Mouse (Mus musculus) layer of hippocampus, adult 11-12 months (tissue): ENCODE results near the gene Gm3187.
"Not testable (repeated sequence)": the region's sequence is repeated elsewhere in the genome, so short reads cannot be mapped to it uniquely, and the experiment has no call there.

ENCODE experiments used
- DNase-seq: peaks from one replicate; pipeline ENCODE4 v3.0.0; 2022; ENCODE audit warnings: low spot score

Gm3187 gene

GRCm38 (mm10) chr14:5483907-5484306, at the start of gene Gm3187:
TSS of gene Gm3187 (plus strand) at chr14:5484207.
- DNase-seq, result not testable (repeated sequence)

DNA sequence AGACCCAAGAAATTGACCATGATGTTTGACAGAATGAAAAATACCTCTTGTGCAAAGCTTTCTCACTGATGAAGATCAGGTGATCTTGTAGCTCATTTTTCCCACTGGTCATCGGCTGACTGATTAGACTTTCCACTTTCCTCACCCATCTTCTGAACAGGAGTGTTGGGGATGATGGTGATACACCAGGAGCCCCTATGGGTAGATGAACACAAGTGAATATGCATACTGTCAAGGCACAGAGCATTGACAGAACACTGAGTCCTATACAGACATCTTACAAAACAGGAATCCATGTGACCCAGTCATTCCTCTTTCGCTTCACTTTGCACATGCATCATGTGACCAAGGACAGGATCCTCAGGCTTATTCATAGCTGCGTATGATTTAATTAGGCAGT, 28.6 kb upstream of the Gm3187 start, which contains the start of gene Gm3194:
Gene Gm3194 (minus strand): TSS at position 101 of the 400 bp plus-strand sequence.
- DNase-seq, result not testable (repeated sequence)

- DNase-seq, result not testable (repeated sequence)
Observed at GRCm38 (mm10) chr14:5460469-5460868, 23.5 kb upstream of the Gm3187 start.

DNA sequence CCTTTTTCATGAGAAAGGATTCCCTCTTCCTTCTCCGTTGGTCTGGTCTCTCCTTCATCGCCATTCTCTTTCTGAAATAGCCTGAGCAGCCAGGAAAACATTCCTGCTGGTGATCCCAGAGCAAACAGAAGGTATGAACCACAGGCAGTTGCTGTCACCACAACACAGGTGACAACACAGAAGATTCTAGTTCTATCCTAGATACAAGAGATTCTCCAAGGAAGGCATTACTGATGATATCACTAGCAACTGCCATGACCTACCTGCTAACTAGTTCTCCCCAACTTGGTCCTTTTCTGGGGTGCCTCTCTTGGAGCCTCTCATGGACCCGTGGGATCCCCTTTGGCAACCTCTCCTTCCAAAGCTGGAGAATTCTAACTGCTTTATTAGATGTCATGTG, 6.3 kb upstream of the Gm3187 start, which contains the start of gene Gm8246:
Gene Gm8246 (minus strand): TSS at position 101 of the 400 bp plus-strand sequence.
- DNase-seq, result not testable (repeated sequence)

- not testable (repeated sequence) for DNase-seq
Observed at GRCm38 (mm10) chr14:5501374-5501773, 17.4 kb downstream of the Gm3187 start, which contains the start of gene Gm3488. TSS of gene Gm3488 (plus strand) at chr14:5501674.

DNA sequence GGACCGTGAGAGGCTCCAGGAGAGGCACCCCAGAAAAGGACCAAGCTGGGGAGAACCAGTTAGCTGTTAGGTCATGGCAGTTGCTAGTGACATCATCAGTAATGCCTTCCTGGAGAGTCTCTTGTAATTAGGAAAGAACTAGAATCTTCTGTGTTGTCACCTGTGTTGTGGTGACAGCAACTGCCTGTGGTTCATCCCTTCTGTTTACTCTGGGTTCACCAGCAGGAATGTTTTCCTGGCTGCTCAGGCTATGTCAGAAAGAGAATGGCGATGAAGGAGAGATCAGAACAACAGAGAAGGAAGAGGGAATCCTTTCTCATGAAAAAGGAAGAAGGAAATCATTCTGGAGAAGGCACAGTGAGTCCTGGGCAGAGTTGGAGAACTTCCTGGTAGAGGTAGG, 54.2 kb downstream of the Gm3187 start, which contains the start of gene Gm3532:
Gene Gm3532 (plus strand): TSS at position 301 of the 400 bp plus-strand sequence.
- not testable (repeated sequence) for DNase-seq
